14 mouse cellular contexts compared by ENCODE assay signal in the genomic region with DNA sequence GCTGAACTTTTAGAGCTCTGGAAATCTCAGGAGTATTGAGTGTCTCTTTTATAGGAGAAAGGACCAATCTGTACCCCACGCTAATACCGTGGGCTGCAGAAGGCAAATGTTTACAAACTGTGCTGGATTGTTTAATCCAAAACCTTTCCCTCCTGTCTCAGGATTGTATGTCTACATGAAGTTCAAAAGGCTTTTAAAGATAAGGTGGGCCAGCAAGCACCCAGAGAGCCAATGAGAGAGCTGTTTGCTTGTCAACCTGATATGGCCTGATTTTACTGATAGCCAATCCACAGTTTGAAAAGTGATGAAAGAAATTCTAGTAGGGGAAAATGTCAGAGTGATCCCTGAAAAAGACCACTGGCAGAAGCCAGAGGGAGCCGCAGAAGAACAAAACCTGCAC.
"Had no signal": no experiment of that assay in that cellular context is flagged by ENCODE, and none has a peak within 500 bp of the region (broad histone marks: within the 10 kb centered on the region; RNA-seq: fewer than 3 reads in every experiment).

No protein-coding gene starts in this region.

- H3K9ac ChIP-seq: limb, embryonic 13.5 days; neural tube, embryonic 15.5 days had no signal

- H3K36me3 ChIP-seq: limb, embryonic 13.5 days; midbrain, embryonic 10.5 days; neural tube, embryonic 15.5 days had no signal

- H3K4me3 ChIP-seq: limb, embryonic 13.5 days; midbrain, embryonic 10.5 days; myocyte; neural tube, embryonic 15.5 days had no signal

- H3K27ac ChIP-seq: limb, embryonic 13.5 days; midbrain, embryonic 10.5 days; neural tube, embryonic 15.5 days had no signal

- H3K4me2 ChIP-seq: limb, embryonic 13.5 days; neural tube, embryonic 15.5 days had no signal

- ATAC-seq: intestine, embryonic 16.5 days had no signal

- H3K4me1 ChIP-seq: limb, embryonic 13.5 days; midbrain, embryonic 10.5 days; neural tube, embryonic 15.5 days had no signal

- DNase-seq: kidney, adult 9 months; kidney, postnatal 14 days; left cerebral cortex, postnatal 4 days; lung, adult 18-20 months; lung, postnatal 4 days; midbrain, embryonic 14.5 days; right cerebral cortex, adult 18-20 months; right cerebral cortex, postnatal 25 days; thymus, postnatal 36 days had no signal

- H3K27me3 ChIP-seq: limb, embryonic 13.5 days; neural tube, embryonic 15.5 days had no signal

- H3K9me3 ChIP-seq: limb, embryonic 13.5 days; midbrain, embryonic 10.5 days; neural tube, embryonic 15.5 days had no signal
